Mouse (Mus musculus): Measurements from ENCODE around the gene Eya4. TPM values are rescaled to one million over a fixed set of nuclear protein-coding genes. Genes with fewer than 3 reads are reported as not detected.

Eya4 gene
- polyA plus RNA-seq, 1 experiment, result 0.04 TPM

DNA sequence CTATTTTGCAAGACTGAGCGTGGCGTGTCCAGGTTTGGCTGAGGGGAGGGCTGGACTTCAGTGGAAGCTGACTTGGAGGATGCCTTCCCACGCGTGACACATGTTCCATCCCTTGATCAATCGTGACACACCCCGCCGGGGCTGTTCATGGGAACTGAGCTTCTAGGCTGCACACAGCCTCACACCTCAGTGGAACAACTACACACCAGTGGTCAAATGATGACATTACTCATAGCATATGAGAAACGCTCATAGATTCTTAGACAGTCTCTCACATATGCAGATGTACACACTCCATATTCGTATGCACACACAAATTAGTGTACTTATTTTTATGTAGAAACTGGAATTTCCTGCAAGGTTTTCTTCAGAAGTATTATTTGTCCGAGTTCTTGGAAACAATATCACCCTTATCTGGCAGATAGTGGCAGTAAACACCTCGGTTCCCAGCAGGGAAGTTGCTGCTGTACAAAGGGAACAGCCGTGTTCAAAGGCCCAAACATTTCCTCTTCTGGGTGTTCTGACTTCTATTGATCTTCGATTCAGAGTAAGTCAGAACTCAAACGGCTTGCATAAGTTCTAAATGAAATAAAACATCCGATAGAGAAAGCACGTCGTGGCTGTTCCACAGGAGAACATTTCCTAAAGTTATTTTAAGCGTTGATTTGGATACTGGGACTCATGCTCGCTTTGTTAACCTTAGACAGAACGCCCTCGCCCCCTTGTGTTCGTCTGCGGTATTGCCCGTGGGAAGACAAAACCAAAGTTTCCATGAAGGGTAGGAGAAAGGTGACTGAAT lies 269.6 kb downstream of the Eya4 start:
- WGBS, result 38% methylated on average over 24 of the region's 24 CpGs
- H3K4me1 ChIP-seq (ENCODE audit: control insufficient read depth, insufficient read depth, insufficient read length), result no peaks in the 10 kb centered on the region
- no peak overlapping the region for H3K27ac ChIP-seq (ENCODE audit: insufficient read depth, low read length)
- H3K4me3 ChIP-seq (ENCODE audit: extremely low read depth, insufficient read depth, insufficient read length), result no peak overlapping the region
- no peaks in the 10 kb centered on the region for H3K36me3 ChIP-seq (ENCODE audit: control insufficient read depth, insufficient read depth, low read length)
- no peaks in the 10 kb centered on the region for H3K27me3 ChIP-seq (ENCODE audit: control insufficient read depth, insufficient read depth, low read length)
- peak in 1 of 2 experiments; percentile 46 for DNase-seq (ENCODE audit: low read depth in 1 of 2, low spot score in 2 of 2)
- TF ChIP-seq CTCF (IDR thresholded peaks at IDR 0.05; ENCODE audit: extremely low read depth, insufficient read depth, insufficient read length, insufficient replicate concordance) (peak; percentile 74; the same call in 1 of the 2 replicates), POLR2A (IDR thresholded peaks at IDR 0.05; ENCODE audit: low read depth, low read length) (no peak)

GRCm38 (mm10) chr10:23076691-23077385 lies 273.7 kb downstream of the Eya4 start:
- H3K4me3 ChIP-seq (ENCODE audit: extremely low read depth, insufficient read depth, insufficient read length), result peak overlapping the region; percentile 37; the same call in 1 of the 2 replicates
- DNase-seq (ENCODE audit: low read depth in 1 of 2, low spot score in 2 of 2), result no peak
- 43% methylated on average over 21 of the region's 21 CpGs for WGBS
- H3K36me3 ChIP-seq (ENCODE audit: control insufficient read depth, insufficient read depth, low read length), result no peaks in the 10 kb centered on the region
- H3K27me3 ChIP-seq (ENCODE audit: control insufficient read depth, insufficient read depth, low read length), result no peaks in the 10 kb centered on the region
- TF ChIP-seq POLR2A (IDR thresholded peaks at IDR 0.05; ENCODE audit: low read depth, low read length) (no peak), CTCF (IDR thresholded peaks at IDR 0.05; ENCODE audit: extremely low read depth, insufficient read depth, insufficient read length, insufficient replicate concordance) (no peak)
- H3K27ac ChIP-seq (ENCODE audit: insufficient read depth, low read length), result no peak overlapping the region
- no peaks in the 10 kb centered on the region for H3K4me1 ChIP-seq (ENCODE audit: control insufficient read depth, insufficient read depth, insufficient read length)

GRCm38 (mm10) chr10:23073431-23073830 lies 277.2 kb downstream of the Eya4 start:
- TF ChIP-seq POLR2A (IDR thresholded peaks at IDR 0.05; ENCODE audit: low read depth, low read length), result no peak
- TF ChIP-seq CTCF (IDR thresholded peaks at IDR 0.05; ENCODE audit: extremely low read depth, insufficient read depth, insufficient read length, insufficient replicate concordance), result no peak
- H3K4me3 ChIP-seq (ENCODE audit: extremely low read depth, insufficient read depth, insufficient read length), result no peak overlapping the region
- DNase-seq (ENCODE audit: low read depth in 1 of 2, low spot score in 2 of 2), result no peak
- H3K4me1 ChIP-seq (ENCODE audit: control insufficient read depth, insufficient read depth, insufficient read length), result no peaks in the 10 kb centered on the region
- H3K27ac ChIP-seq (ENCODE audit: insufficient read depth, low read length), result no peak overlapping the region
- 69% methylated on average over 2 of the region's 2 CpGs for WGBS
- no peaks in the 10 kb centered on the region for H3K27me3 ChIP-seq (ENCODE audit: control insufficient read depth, insufficient read depth, low read length)
- no peaks in the 10 kb centered on the region for H3K36me3 ChIP-seq (ENCODE audit: control insufficient read depth, insufficient read depth, low read length)

GRCm38 (mm10) chr10:23063637-23064036 lies 286.9 kb downstream of the Eya4 start:
- H3K4me3 ChIP-seq (ENCODE audit: extremely low read depth, insufficient read depth, insufficient read length), result no peak overlapping the region
- no peak for DNase-seq (ENCODE audit: low read depth in 1 of 2, low spot score in 2 of 2)
- H3K36me3 ChIP-seq (ENCODE audit: control insufficient read depth, insufficient read depth, low read length), result no peaks in the 10 kb centered on the region
- 65% methylated on average over 6 of the region's 6 CpGs for WGBS
- no peaks in the 10 kb centered on the region for H3K4me1 ChIP-seq (ENCODE audit: control insufficient read depth, insufficient read depth, insufficient read length)
- no peak for TF ChIP-seq POLR2A (IDR thresholded peaks at IDR 0.05; ENCODE audit: low read depth, low read length)
- no peak for TF ChIP-seq CTCF (IDR thresholded peaks at IDR 0.05; ENCODE audit: extremely low read depth, insufficient read depth, insufficient read length, insufficient replicate concordance)
- H3K27ac ChIP-seq (ENCODE audit: insufficient read depth, low read length), result no peak overlapping the region
- H3K27me3 ChIP-seq (ENCODE audit: control insufficient read depth, insufficient read depth, low read length), result no peaks in the 10 kb centered on the region

DNA sequence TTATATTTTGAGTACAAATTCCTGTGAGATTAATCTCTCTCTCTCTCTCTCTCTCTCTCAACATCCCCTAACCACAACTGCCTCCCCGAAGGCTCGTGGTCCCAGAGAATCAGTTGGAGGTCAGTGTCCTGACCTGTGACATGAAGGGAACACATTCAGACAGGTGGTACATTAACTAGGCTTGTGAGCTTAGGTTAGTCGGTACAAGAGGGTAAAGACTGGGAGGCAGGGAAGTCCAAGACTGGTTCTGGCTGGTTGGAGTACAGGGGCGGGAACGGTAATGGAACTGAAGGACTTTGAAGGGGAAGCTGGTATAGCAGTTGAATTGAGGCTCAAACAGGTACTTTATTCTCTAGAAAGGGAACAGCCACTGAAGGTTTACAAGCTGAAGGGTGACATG lies 287.9 kb downstream of the Eya4 start:
- no peak for DNase-seq (ENCODE audit: low read depth in 1 of 2, low spot score in 2 of 2)
- Histone ChIP-seq H3K4me3 (ENCODE audit: extremely low read depth, insufficient read depth, insufficient read length) (no peak overlapping the region), H3K4me1 (ENCODE audit: control insufficient read depth, insufficient read depth, insufficient read length) (no peaks in the 10 kb centered on the region), H3K36me3 (ENCODE audit: control insufficient read depth, insufficient read depth, low read length) (no peaks in the 10 kb centered on the region), H3K27ac (ENCODE audit: insufficient read depth, low read length) (no peak overlapping the region), H3K27me3 (ENCODE audit: control insufficient read depth, insufficient read depth, low read length) (no peaks in the 10 kb centered on the region)
- TF ChIP-seq CTCF (IDR thresholded peaks at IDR 0.05; ENCODE audit: extremely low read depth, insufficient read depth, insufficient read length, insufficient replicate concordance), result no peak
- no peak for TF ChIP-seq POLR2A (IDR thresholded peaks at IDR 0.05; ENCODE audit: low read depth, low read length)
- 77% methylated on average over 5 of the region's 5 CpGs for WGBS

- Histone ChIP-seq H3K4me3 (ENCODE audit: extremely low read depth, insufficient read depth, insufficient read length) (no peak overlapping the region), H3K27me3 (ENCODE audit: control insufficient read depth, insufficient read depth, low read length) (no peaks in the 10 kb centered on the region), H3K27ac (ENCODE audit: insufficient read depth, low read length) (no peak overlapping the region), H3K36me3 (ENCODE audit: control insufficient read depth, insufficient read depth, low read length) (no peaks in the 10 kb centered on the region), H3K4me1 (ENCODE audit: control insufficient read depth, insufficient read depth, insufficient read length) (no peaks in the 10 kb centered on the region)
- 77% methylated on average over 3 of the region's 3 CpGs for WGBS
- no peak for DNase-seq (ENCODE audit: low read depth in 1 of 2, low spot score in 2 of 2)
- TF ChIP-seq CTCF (IDR thresholded peaks at IDR 0.05; ENCODE audit: extremely low read depth, insufficient read depth, insufficient read length, insufficient replicate concordance) (no peak), POLR2A (IDR thresholded peaks at IDR 0.05; ENCODE audit: low read depth, low read length) (no peak)
Observed at GRCm38 (mm10) chr10:23060694-23061060, 289.9 kb downstream of the Eya4 start.

Data from spleen, adult 2 months (tissue).